In genomic region chr4:136956751-136957446, GRCm38 (mm10) we compare ENCODE assay signal across 8 mouse cellular contexts. TPM values are rescaled to one million over a fixed set of nuclear protein-coding genes. Genes with fewer than 3 reads are reported as not detected.
A peak's percentile ranks its signal among the peaks of the same experiment; 100 is the strongest.
DNase-seq lines count a peak whose midpoint lies in the region; ATAC-seq and TF ChIP-seq lines count a peak whose summit lies in the region.

Gene Epha8 (minus strand): TSS chr4:136956816.

- ATAC-seq in kidney, embryonic 16.5 days (ENCODE audit: low FRiP score, low TSS enrichment) = peak; percentile 21; the same call in 1 of the 2 replicates
- ATAC-seq in limb, embryonic 15.5 days (ENCODE audit: insufficient number of reproducible peaks, low FRiP score, low TSS enrichment, low read depth) = no peak
- peak; percentile 50 for ATAC-seq in stomach, postnatal 0 days (ENCODE audit: low FRiP score, low TSS enrichment)

- H3K4me2 ChIP-seq in kidney, embryonic 16.5 days (replicated peaks; ENCODE audit: low read depth, low read length) = peak within 1 kb of the TSS; percentile 80
- peak within 1 kb of the TSS; percentile 91 for H3K4me2 ChIP-seq in limb, embryonic 15.5 days
- H3K4me2 ChIP-seq in stomach, postnatal 0 days (replicated peaks; ENCODE audit: low read depth) = peak within 1 kb of the TSS; percentile 59

- WGBS in kidney, embryonic 16.5 days = 1% methylated on average over 39 of the region's 75 CpGs
- WGBS in forebrain, embryonic 10.5 days = 3% methylated on average over 73 of the region's 75 CpGs
- under 1% methylated on average over 48 of the region's 75 CpGs for WGBS in limb, embryonic 15.5 days
- WGBS in stomach, postnatal 0 days = 2% methylated on average over 47 of the region's 75 CpGs

- peaks cover 71% of the 10 kb centered on the region for H3K27me3 ChIP-seq in kidney, embryonic 16.5 days (ENCODE audit: insufficient read depth, low read length)
- peaks cover 98% of the 10 kb centered on the region for H3K27me3 ChIP-seq in forebrain, embryonic 10.5 days (ENCODE audit: poor library complexity, severe bottlenecking)
- peaks cover 82% of the 10 kb centered on the region for H3K27me3 ChIP-seq in limb, embryonic 15.5 days
- peaks cover 2% of the 10 kb centered on the region; the same call in 1 of the 2 replicates for H3K27me3 ChIP-seq in stomach, postnatal 0 days (ENCODE audit: control insufficient read depth, insufficient read depth, low read length)

- TF ChIP-seq CTCF in stomach, postnatal 0 days (IDR thresholded peaks at IDR 0.05; ENCODE audit: low read depth) = no peak

- peak within 1 kb of the TSS; percentile 35 for H3K9ac ChIP-seq in kidney, embryonic 16.5 days (replicated peaks; ENCODE audit: low read length)
- H3K9ac ChIP-seq in limb, embryonic 15.5 days = peak within 1 kb of the TSS; percentile 26; the same call in 1 of the 2 replicates
- no peak within 1 kb of the TSS for H3K9ac ChIP-seq in stomach, postnatal 0 days (ENCODE audit: low read length)

- peaks cover 5% of the 10 kb centered on the region; the same call in 1 of the 2 replicates for H3K4me1 ChIP-seq in kidney, embryonic 16.5 days (ENCODE audit: insufficient read depth, low read length)
- H3K4me1 ChIP-seq in forebrain, embryonic 10.5 days = peaks cover 47% of the 10 kb centered on the region
- peaks cover 25% of the 10 kb centered on the region for H3K4me1 ChIP-seq in limb, embryonic 15.5 days
- 0 out of 2 replicates have a peak, but pooled peaks cover 2% of the 10 kb centered on the region for H3K4me1 ChIP-seq in stomach, postnatal 0 days (replicated peaks; ENCODE audit: control insufficient read depth, insufficient read depth)

- H3K4me3 ChIP-seq in kidney, embryonic 16.5 days (ENCODE audit: low read length) = peak within 1 kb of the TSS; percentile 45
- H3K4me3 ChIP-seq in forebrain, embryonic 10.5 days = peak within 1 kb of the TSS; percentile 55
- H3K4me3 ChIP-seq in limb, embryonic 15.5 days = peak within 1 kb of the TSS; percentile 46
- H3K4me3 ChIP-seq in stomach, postnatal 0 days (ENCODE audit: low read depth, low read length) = peak within 1 kb of the TSS; percentile 22

- no peak within 1 kb of the TSS for H3K27ac ChIP-seq in kidney, embryonic 16.5 days (ENCODE audit: low read length)
- H3K27ac ChIP-seq in forebrain, embryonic 10.5 days = peak within 1 kb of the TSS; percentile 51; the same call in 1 of the 2 replicates
- no peak within 1 kb of the TSS for H3K27ac ChIP-seq in limb, embryonic 15.5 days
- no peak within 1 kb of the TSS for H3K27ac ChIP-seq in stomach, postnatal 0 days (replicated peaks)

- no peaks in the 10 kb centered on the region for H3K36me3 ChIP-seq in kidney, embryonic 16.5 days (ENCODE audit: insufficient read depth, low read length)
- no peaks in the 10 kb centered on the region for H3K36me3 ChIP-seq in forebrain, embryonic 10.5 days (replicated peaks)
- H3K36me3 ChIP-seq in limb, embryonic 15.5 days = no peaks in the 10 kb centered on the region
- no peaks in the 10 kb centered on the region for H3K36me3 ChIP-seq in stomach, postnatal 0 days (ENCODE audit: control insufficient read depth, insufficient read depth, low read length)

- TF ChIP-seq EP300 in stomach, postnatal 0 days (optimal IDR thresholded peaks at IDR 0.05) = no peak

- no peak for DNase-seq in kidney, postnatal 36 days
- DNase-seq in cerebellum, adult 11-12 months = peak; percentile 76
- DNase-seq in forebrain, embryonic 10.5 days (ENCODE audit: extremely low spot score, low spot score) = no peak
- no peak for DNase-seq in stomach, postnatal 0 days (ENCODE audit: low spot score)
- DNase-seq in urinary bladder, postnatal 36 days (ENCODE audit: low spot score in 2 of 2) = no peak
- no peak for DNase-seq in kidney, adult 18-20 months

- H3K9me3 ChIP-seq in kidney, embryonic 16.5 days (ENCODE audit: low read length) = no peaks in the 10 kb centered on the region
- no peaks in the 10 kb centered on the region for H3K9me3 ChIP-seq in forebrain, embryonic 10.5 days
- H3K9me3 ChIP-seq in limb, embryonic 15.5 days = no peaks in the 10 kb centered on the region
- H3K9me3 ChIP-seq in stomach, postnatal 0 days (ENCODE audit: control insufficient read depth, low read length) = no peaks in the 10 kb centered on the region

RNA-seq across cellular contexts. Expression of gene Epha8, which starts in this region (rescaled TPM):
- polyA plus RNA-seq in kidney, embryonic 16.5 days (2015; fragmentation: Nextera tagmentation; extraction: Ambion mirVana) = 0.06 and 0.50 TPM in 2 replicates
- 0.46 and 0.60 TPM in 2 replicates for polyA plus RNA-seq in forebrain, embryonic 10.5 days (2016; fragmentation: Nextera tagmentation; extraction: Ambion mirVana)
- polyA plus RNA-seq in limb, embryonic 15.5 days (2015; fragmentation: Nextera tagmentation; extraction: Ambion mirVana) = 2.2 and 2.5 TPM in 2 replicates
- 0.11 and 0.16 TPM in 2 replicates for polyA plus RNA-seq in stomach, postnatal 0 days (2015; fragmentation: Nextera tagmentation; extraction: Ambion mirVana)

Comparison
In these comparisons a context has a peak if more than half of its experiments do, and no peak if none do; other contexts are left out.
1. Peak in ATAC-seq, H3K4me3 ChIP-seq, H3K9ac ChIP-seq and H3K4me2 ChIP-seq in kidney, embryonic 16.5 days; RNA of the gene not detected or under 1 TPM.
2. Peak in ATAC-seq, H3K4me3 ChIP-seq and H3K4me2 ChIP-seq in stomach, postnatal 0 days; RNA of the gene not detected or under 1 TPM.